Mouse (Mus musculus): ENCODE measurements around the gene Eif3k. TPM values are rescaled to one million over a fixed set of nuclear protein-coding genes. Genes with fewer than 3 reads are reported as not detected.

Eif3k gene
- polyA plus RNA-seq, 1 experiment from 2014 or later, result 467 TPM

DNA sequence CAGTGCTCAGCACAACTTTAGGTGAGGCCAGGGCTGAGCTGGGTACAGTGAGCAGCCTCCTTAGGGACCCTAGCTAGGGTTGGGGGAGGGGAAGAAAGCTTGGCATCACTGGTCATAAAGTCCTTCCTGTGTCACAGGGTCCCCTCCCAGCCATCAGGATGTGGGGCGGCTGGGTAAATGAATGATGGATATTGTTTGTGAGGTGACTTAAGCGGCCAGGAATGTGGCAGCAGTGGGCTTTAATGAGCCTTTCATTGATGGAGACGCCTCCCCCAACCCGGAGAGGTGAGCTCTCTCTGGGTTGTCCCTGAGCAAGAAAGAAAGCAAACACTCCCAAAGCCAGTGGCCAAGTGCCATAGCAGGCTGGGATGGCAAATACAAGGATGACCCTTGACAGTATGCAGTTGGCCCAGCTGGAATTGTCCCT, 57.8 kb downstream of the Eif3k start:
- 5% methylated on average over 4 of the region's 4 CpGs for WGBS
- H3K4me2 ChIP-seq (ENCODE audit: low read length), result peak overlapping the region; percentile 16

DNA sequence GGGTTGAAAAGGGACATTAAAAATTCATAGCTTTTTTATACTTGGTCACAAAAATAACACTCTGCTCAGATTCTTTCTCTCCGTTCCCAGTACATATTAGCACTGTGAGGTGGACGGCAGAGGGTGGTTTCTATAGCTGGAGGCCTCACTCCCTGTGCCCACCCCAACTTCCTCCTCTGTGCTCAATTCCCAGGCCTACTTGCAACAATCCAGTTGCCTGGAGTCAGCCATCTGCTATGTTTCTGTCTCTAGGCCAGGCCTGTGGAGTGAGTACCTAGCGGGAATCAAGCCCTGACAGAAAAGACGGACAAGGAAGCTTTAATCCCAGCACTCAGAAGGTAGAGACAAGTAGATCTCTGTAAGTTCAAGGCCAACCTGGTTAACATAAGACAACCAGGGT, 59.1 kb downstream of the Eif3k start:
- Histone ChIP-seq H3K9me3 (replicated peaks; ENCODE audit: low read length) (no peaks in the 10 kb centered on the region), H3K27ac (peak overlapping the region; percentile 92; the same call in 1 of the 2 replicates), H3K4me1 (replicated peaks; ENCODE audit: insufficient read depth, low read length) (peaks cover 65% of the 10 kb centered on the region), H3K36me3 (ENCODE audit: insufficient read depth, low read length) (peaks cover 6% of the 10 kb centered on the region), H3K9ac (ENCODE audit: low read depth, low read length) (no peak overlapping the region), H3K27me3 (ENCODE audit: insufficient read depth, low read length) (no peaks in the 10 kb centered on the region), H3K4me2 (ENCODE audit: low read length) (no peak overlapping the region), H3K4me3 (replicated peaks; ENCODE audit: low read depth, low read length) (no peak overlapping the region)
- DNase-seq (ENCODE audit: low spot score) (no peak), ATAC-seq (replicated peaks; ENCODE audit: low FRiP score, low read depth) (no peak)
- 73% methylated on average over 4 of the region's 4 CpGs for WGBS
- TF ChIP-seq CTCF (IDR thresholded peaks at IDR 0.05; ENCODE audit: low read depth), result no peak

More for the DNA sequence above, 57.8 kb downstream of the Eif3k start:
- peak; percentile 79 for DNase-seq (ENCODE audit: low spot score)
- Histone ChIP-seq H3K4me1 (replicated peaks; ENCODE audit: insufficient read depth, low read length) (peaks cover 56% of the 10 kb centered on the region), H3K36me3 (ENCODE audit: insufficient read depth, low read length) (peaks cover 5% of the 10 kb centered on the region), H3K27ac (peak overlapping the region; percentile 92), H3K27me3 (ENCODE audit: insufficient read depth, low read length) (no peaks in the 10 kb centered on the region), H3K9me3 (replicated peaks; ENCODE audit: low read length) (no peaks in the 10 kb centered on the region), H3K9ac (ENCODE audit: low read depth, low read length) (no peak overlapping the region), H3K4me3 (replicated peaks; ENCODE audit: low read depth, low read length) (no peak overlapping the region)
- ATAC-seq (replicated peaks; ENCODE audit: low FRiP score, low read depth), result peak; percentile 55
- no peak for TF ChIP-seq CTCF (IDR thresholded peaks at IDR 0.05; ENCODE audit: low read depth)

DNA sequence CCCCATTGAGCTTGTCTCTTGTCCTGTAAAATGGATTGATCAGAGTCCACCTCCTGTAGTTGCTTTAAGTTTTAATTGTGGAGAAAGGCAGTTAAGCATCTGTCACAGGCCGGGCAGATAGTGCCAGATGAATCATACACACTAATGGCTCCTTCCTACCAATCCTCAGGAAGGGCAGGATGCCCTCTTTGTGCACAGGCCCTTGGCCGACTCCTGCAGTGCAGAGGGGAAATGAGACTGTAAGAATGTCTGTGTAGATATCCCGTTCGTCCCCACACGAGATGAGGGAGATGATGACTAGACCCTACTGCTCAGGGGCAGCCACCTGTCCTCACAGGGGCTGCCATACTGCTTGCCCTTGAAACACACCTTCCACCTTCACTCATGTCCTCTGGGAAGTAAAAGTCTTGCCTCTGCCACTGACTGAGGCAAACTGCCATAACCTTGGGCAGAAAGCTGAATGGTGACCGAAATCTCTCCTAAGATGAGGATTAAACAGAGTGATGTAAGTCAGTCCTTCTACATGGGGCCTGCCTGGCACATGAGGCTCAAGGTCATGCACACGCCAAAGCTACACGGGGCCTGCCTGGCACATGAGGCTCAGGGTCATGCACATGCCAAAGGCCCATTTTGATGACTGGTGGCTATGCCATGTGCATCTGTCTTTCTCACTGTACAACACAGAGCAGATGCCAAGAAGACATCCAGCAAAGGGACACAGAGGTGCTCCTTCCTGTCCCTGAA, 59.8 kb downstream of the Eif3k start:
- Histone ChIP-seq H3K9ac (ENCODE audit: low read depth, low read length) (no peak overlapping the region), H3K27me3 (ENCODE audit: insufficient read depth, low read length) (no peaks in the 10 kb centered on the region), H3K4me3 (replicated peaks; ENCODE audit: low read depth, low read length) (no peak overlapping the region), H3K9me3 (replicated peaks; ENCODE audit: low read length) (no peaks in the 10 kb centered on the region), H3K4me1 (replicated peaks; ENCODE audit: insufficient read depth, low read length) (peaks cover 65% of the 10 kb centered on the region), H3K36me3 (ENCODE audit: insufficient read depth, low read length) (peaks cover 11% of the 10 kb centered on the region), H3K27ac (peak overlapping the region; percentile 92; the same call in 1 of the 2 replicates), H3K4me2 (ENCODE audit: low read length) (no peak overlapping the region)
- DNase-seq (ENCODE audit: low spot score), result no peak
- no peak for TF ChIP-seq CTCF (IDR thresholded peaks at IDR 0.05; ENCODE audit: low read depth)
- WGBS, result 79% methylated on average over 8 of the region's 8 CpGs
- ATAC-seq (replicated peaks; ENCODE audit: low FRiP score, low read depth), result no peak

Other genes with a start within 250 kb of the Eif3k start
- 143 and 151 TPM in 2 replicates for gene Mrps12, start 240.0 kb downstream of the Eif3k start, polyA plus RNA-seq (2015; fragmentation: Nextera tagmentation; extraction: Ambion mirVana)
- 20.2 and 21.5 TPM in 2 replicates for gene Sars2, start 239.9 kb downstream of the Eif3k start, polyA plus RNA-seq (2015; fragmentation: Nextera tagmentation; extraction: Ambion mirVana)
- not detected in 2 replicates for gene Ccer2, start 225.7 kb downstream of the Eif3k start, polyA plus RNA-seq (2015; fragmentation: Nextera tagmentation; extraction: Ambion mirVana)
- 54.1 and 60.2 TPM in 2 replicates for gene Sirt2, start 215.1 kb downstream of the Eif3k start, polyA plus RNA-seq (2015; fragmentation: Nextera tagmentation; extraction: Ambion mirVana)
- 42.2 and 43.7 TPM in 2 replicates for gene Nfkbib, start 214.4 kb downstream of the Eif3k start, polyA plus RNA-seq (2015; fragmentation: Nextera tagmentation; extraction: Ambion mirVana)
- 5.2 and 6.3 TPM in 2 replicates for gene Rinl, start 192.9 kb downstream of the Eif3k start, polyA plus RNA-seq (2015; fragmentation: Nextera tagmentation; extraction: Ambion mirVana)
- 232 TPM in 2 replicates for gene Hnrnpl, start 173.3 kb downstream of the Eif3k start, polyA plus RNA-seq (2015; fragmentation: Nextera tagmentation; extraction: Ambion mirVana)
- 330 and 348 TPM in 2 replicates for gene Ech1, start 156.6 kb downstream of the Eif3k start, polyA plus RNA-seq (2015; fragmentation: Nextera tagmentation; extraction: Ambion mirVana)
- 10.8 and 10.9 TPM in 2 replicates for gene Lgals4, start 148.0 kb downstream of the Eif3k start, polyA plus RNA-seq (2015; fragmentation: Nextera tagmentation; extraction: Ambion mirVana)
- gene Lgals7, start 118.0 kb downstream of the Eif3k start, polyA plus RNA-seq (2015; fragmentation: Nextera tagmentation; extraction: Ambion mirVana), result 1.3 and 1.7 TPM in 2 replicates
- gene Capn12, start 100.4 kb downstream of the Eif3k start, polyA plus RNA-seq (2015; fragmentation: Nextera tagmentation; extraction: Ambion mirVana), result 0.34 and 0.47 TPM in 2 replicates
- gene Actn4, start 19.5 kb downstream of the Eif3k start, polyA plus RNA-seq (2015; fragmentation: Nextera tagmentation; extraction: Ambion mirVana), result 255 and 280 TPM in 2 replicates
- gene Map4k1, start 186 bp upstream of the Eif3k start, polyA plus RNA-seq (2015; fragmentation: Nextera tagmentation; extraction: Ambion mirVana), result 7.6 and 9.5 TPM in 2 replicates
- gene Ryr1, start 143.3 kb upstream of the Eif3k start, polyA plus RNA-seq (2015; fragmentation: Nextera tagmentation; extraction: Ambion mirVana), result 0.15 and 0.17 TPM in 2 replicates
- 0.49 and 1.2 TPM in 2 replicates for gene Rasgrp4, start 153.0 kb upstream of the Eif3k start, polyA plus RNA-seq (2015; fragmentation: Nextera tagmentation; extraction: Ambion mirVana)
- 27.3 and 30.0 TPM in 2 replicates for gene Fam98c, start 174.4 kb upstream of the Eif3k start, polyA plus RNA-seq (2015; fragmentation: Nextera tagmentation; extraction: Ambion mirVana)
- gene Ggn, start 188.3 kb upstream of the Eif3k start, polyA plus RNA-seq (2015; fragmentation: Nextera tagmentation; extraction: Ambion mirVana), result 0.70 and 0.71 TPM in 2 replicates
- 1.6 and 2.3 TPM in 2 replicates for gene Spred3, start 188.5 kb upstream of the Eif3k start, polyA plus RNA-seq (2015; fragmentation: Nextera tagmentation; extraction: Ambion mirVana)
- gene Psmd8, start 198.8 kb upstream of the Eif3k start, polyA plus RNA-seq (2015; fragmentation: Nextera tagmentation; extraction: Ambion mirVana), result 296 and 298 TPM in 2 replicates
- 0.51 and 0.53 TPM in 2 replicates for gene Catsperg1, start 232.2 kb upstream of the Eif3k start, polyA plus RNA-seq (2015; fragmentation: Nextera tagmentation; extraction: Ambion mirVana)